Mouse (Mus musculus) frontal cortex, adult 2 months (tissue): ENCODE measurements at regions not wholly inside any gene's neighbourhood (a gene's known extent, or its start where the extent isn't known, plus 50 kb on each side); places are given as distances from the start of the nearest gene placed in this dataset.
A peak's percentile ranks its signal among the peaks of the same experiment; 100 is the strongest.

Experiments used
- DNase-seq, 2 experiments: peaks; one replicate each; pipeline ENCODE4 v3.0.0; 2022; ENCODE audit warnings: low spot score in 1 of 2; ENCODE audit errors: extremely low spot score in 1 of 2

GRCm38 (mm10) chr14:72942571-72942970, 106.3 kb downstream of the Cysltr2 start:
- peak in 1 of 2 experiments; percentile 14 for DNase-seq

DNA sequence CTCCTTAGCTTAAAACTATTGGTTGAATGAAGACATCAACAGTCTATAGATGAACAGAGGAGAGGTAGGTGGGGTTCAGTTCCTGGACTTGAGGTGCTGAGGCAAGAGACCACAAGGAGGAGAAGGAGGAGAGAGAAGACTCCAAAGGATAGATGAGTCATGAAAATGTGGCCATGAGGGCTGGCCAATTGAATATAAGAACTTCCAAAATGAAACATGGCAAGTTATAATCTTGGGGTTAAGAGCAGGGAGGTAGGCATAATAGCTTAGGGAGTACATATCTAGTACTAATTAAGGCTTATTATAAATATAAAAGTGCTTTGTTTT, 109.9 kb downstream of the Cysltr2 start:
- no peak for DNase-seq

DNA sequence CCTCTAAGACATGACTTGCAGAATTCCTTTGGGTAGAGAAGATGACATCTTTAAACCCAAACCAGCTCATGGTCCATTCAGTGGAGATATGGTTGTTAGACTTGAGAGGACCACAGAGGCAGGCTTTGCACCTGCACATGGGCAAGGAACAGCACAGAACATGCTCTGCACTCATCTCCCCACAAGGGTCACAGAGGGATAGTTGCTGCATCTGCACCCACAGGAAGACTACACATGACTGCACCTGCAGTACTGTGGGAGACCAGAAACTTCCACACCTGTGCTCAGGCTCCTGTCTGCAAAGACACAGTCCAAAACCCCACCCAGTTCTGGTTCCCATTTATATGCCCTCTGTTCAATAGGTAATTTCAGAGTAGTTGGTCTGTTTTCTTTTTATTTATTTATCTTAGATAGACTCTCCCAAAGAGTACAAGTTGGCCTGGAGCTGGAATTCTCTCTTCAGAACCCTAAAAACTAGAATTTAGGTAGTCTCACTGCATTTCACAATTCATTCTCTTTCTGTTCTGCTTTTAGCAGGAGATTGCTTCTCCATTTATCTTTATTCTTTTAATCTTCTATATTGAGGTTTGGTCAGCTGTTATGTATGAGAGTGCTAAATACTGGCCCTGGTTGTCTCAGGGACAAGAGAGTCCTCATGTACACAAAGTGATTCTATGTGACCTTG, 110.4 kb downstream of the Cysltr2 start:
- DNase-seq, result no peak

DNA sequence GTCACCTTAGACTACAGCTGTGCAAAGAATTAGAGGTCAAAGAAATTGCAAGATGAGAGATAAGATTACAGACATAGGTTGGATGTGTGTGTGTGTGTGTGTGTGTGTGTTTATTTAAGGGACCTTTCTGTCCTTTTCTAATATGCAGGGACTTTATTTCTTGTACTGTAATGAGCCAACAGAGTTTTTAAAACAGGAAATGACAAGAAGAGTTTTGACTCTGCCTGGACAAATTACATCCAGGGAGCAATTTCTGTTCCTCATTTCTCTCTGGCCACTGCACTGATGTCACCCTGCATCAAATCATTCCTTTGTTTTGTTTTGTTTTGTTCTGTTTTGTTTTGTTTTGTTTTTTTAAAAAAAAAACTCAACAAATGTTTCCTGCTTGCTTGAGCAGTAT, 115.3 kb downstream of the Cysltr2 start:
- no peak for DNase-seq

DNA sequence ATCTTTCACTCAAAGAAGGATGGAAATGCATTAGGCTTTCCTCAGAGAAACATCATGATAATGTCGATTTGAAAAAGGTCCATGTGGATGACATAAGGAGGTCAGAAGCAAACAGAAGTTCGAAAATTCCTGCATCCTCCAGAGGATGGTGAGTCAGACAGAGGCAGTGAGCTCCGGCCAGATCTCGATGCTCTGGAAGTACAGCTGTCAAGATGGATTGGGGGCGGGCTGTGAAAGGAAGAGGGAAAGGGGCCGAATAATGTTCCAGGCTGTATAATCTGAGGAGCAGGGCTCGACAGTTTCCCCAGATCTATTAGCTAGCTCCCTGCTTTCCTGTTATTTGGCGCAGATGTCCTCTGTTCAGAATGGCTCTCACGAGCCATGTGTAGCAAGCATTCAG, 116.6 kb downstream of the Cysltr2 start:
- peak in 1 of 2 experiments; percentile 13 for DNase-seq

- DNase-seq, result no peak
Observed at GRCm38 (mm10) chr14:72901171-72901926, 147.6 kb downstream of the Cysltr2 start.

DNA sequence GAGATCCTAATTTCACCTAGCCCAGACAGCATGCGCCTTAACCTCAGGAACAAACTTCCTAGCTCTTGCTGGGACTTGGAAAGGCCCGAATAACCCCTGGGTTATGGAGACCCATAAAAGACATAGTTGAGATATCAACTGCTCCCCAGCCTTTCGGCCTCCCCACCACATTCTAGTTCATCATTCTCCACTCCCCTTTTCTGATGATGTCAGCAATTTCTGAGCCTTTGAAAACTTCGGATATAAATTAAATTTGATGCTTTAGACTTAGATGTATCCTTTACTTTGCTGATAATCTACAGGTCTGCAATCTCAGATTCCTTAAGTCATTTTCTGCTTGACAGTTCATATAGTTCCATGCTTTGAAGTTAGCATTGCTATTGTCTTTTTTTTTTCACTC, 149.3 kb downstream of the Cysltr2 start:
- no peak for DNase-seq

GRCm38 (mm10) chr14:72892316-72892715, 156.6 kb downstream of the Cysltr2 start:
- DNase-seq, result no peak

DNA sequence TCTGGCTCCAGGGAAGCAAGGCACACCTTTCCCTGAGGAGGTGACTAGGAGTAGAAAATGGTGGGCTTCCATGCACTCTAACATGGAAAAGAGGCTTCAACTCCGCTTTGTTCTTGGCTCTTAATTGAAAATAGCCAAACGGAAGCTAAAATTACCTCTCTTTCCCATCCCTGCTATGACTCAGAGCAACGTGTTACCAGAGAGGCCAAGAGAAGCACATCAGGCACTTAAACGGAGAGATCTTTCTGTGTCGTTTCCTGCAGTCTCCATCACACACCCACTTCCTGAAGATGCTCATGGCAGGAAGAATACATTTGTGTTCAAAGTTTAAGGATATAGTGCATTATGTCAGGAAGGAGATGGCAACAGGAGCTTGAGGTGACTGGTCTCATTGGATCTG, 159.3 kb downstream of the Cysltr2 start:
- no peak for DNase-seq

- DNase-seq, result no peak
Observed at GRCm38 (mm10) chr14:72887470-72888071, 161.3 kb downstream of the Cysltr2 start.

- DNase-seq, result peak in 1 of 2 experiments; percentile 17
Observed at GRCm38 (mm10) chr14:72886935-72887369, 162.0 kb downstream of the Cysltr2 start.

- no peak for DNase-seq
Observed at GRCm38 (mm10) chr14:72885824-72886223, 163.1 kb downstream of the Cysltr2 start.

DNA sequence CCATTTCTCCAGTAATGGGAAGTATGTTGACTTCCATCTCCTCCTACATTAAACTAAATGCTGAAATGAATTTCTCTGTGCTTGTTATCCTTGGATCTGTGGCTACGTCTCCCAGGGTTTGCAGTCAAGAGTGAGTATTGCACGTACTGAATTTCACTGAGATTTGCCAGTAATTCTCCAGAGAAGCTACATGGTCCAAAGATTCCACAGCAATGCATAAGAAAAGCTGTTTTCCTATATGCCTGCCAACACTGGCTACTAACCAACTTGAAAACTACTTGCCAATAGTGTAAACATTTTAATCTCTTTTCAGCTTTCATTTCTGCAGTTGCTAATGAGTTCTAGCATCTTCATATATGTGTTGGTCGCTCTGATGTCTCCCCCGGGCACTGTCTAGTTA, 164.4 kb downstream of the Cysltr2 start:
- no peak for DNase-seq

GRCm38 (mm10) chr14:72877132-72877531, 167.3 kb upstream of the Fndc3a start:
- DNase-seq, result no peak

DNA sequence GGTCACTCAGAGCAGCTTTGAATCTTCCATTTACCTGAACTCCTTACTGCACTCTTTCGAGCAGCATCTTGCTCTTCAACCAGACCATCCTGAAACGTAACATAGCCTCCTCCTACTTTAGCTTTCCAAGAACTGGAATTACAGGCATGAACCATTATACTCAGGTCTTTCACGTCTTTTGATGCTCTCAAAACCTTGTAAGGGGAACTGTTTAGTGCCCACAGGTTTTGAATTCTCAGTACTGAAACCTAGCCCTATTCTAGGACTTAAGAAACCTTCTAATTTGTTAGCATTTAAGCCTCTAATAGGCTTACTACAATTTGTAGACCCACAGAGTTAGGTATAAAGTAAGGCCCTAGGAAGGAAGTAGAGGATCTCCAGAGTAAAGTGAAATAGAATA, 163.7 kb upstream of the Fndc3a start:
- no peak for DNase-seq

DNA sequence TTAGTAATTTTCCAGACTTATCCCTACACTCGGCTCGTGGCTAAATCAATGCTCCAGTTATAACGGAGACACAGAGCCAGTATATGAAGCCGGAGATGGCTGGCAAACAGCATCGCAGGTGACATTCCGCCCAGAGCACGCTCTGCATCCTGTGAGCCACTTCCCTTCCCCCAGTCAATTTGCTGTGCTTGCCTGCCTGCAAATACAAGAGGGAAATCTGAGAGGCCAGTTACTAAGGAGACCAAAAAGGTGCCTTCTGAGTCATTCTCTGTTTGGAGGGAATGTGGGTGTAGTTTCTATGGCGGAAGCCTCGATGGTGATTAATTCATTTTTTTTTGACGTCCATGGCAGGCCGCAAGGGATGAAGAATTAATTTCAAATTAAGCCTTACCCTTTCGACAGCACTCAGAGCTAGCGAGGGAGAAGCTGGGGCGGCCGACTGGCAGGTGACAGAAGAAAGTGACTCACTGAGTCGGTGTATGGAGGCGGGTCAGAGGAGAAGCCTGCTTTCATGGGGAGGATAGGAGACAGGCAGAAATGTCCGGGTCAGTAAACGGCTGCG, 159.5 kb upstream of the Fndc3a start:
- DNase-seq, result peak; percentile 27 to 67

DNA sequence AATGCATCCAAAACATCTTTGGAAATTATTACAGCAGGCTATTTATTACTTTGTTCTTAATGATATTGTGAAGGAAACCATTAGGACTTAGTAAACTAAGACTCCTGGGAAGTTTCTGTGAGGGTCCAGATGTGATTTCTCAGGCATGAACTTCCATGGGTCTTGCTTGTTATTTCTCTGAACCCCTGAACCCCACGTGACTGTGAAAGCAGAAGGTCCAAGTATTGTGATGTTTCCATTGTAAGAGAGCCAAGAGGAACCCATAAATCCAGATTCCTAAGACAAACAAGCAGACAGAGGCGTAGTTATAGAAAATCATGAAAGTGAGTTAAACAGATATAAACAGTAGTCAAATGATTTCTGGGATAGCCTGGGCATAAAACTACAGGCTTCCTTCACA, 157.1 kb upstream of the Fndc3a start:
- DNase-seq, result no peak

- no peak for DNase-seq
Observed at GRCm38 (mm10) chr14:72865531-72865930, 155.7 kb upstream of the Fndc3a start.

- DNase-seq, result no peak
Observed at GRCm38 (mm10) chr14:72864792-72865191, 155.0 kb upstream of the Fndc3a start.

DNA sequence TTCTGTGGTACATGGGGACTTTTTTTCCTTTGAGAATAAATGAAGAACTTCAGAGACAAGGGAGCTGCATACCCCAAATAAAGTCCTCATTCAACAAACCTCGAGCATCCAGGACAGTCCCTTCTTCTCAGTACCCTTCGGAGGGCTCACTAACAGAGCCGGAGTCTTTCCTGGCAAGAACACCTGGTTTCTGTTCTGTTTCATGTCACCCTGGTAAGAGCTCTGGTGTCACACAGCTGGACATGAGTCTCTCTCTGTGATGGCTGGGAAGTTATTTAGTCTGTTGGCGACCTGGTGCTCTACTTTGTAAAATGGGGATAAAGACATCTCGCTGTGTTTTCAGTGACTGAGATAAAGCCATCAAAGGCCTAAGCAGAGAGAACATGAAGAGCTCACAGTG, 154.3 kb upstream of the Fndc3a start:
- no peak for DNase-seq

- no peak for DNase-seq
Observed at GRCm38 (mm10) chr14:72862806-72863526, 153.2 kb upstream of the Fndc3a start.
